Mouse (Mus musculus): ENCODE results near the gene Tmem17.

GRCm38 (mm10) chr11:22479836-22480619 lies 31.9 kb upstream of the Tmem17 start:
- TF ChIP-seq CTCF (IDR thresholded peaks at IDR 0.05; ENCODE audit: low read depth) (no peak), EP300 (IDR thresholded peaks at IDR 0.05; ENCODE audit: low read depth) (no peak)
